Mouse (Mus musculus): ENCODE measurements around the gene Exph5. TPM values are rescaled to one million over a fixed set of nuclear protein-coding genes. Genes with fewer than 3 reads are reported as not detected.

The Exph5 gene
- polyA plus RNA-seq, 1 experiment = 25.2 TPM

DNA sequence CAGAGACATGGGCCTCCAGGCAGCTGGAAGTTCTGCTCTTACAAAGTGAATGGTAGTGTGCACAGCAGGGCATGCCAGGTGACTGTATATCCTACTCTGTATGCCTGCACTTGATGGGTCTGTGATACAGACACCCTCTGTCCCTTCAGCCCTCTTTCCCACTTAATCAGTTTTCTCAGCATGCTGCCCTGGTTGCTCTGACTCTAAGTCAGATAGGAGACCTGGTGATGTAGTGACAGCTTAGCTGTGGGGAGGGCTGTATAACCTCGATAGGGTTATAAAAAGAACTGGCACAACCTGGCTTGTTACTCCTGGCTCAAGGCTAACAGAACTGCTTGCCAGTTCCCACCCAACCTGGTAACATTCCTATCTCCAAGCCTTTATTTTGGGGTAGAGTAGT, 47.7 kb downstream of the Exph5 start:
- peak overlapping the region; percentile 83 for H3K27ac ChIP-seq (ENCODE audit: insufficient read depth, low read length)
- no peak for TF ChIP-seq POLR2A (IDR thresholded peaks at IDR 0.05; ENCODE audit: borderline replicate concordance, insufficient read depth, low read length)
- no peak for TF ChIP-seq CTCF (IDR thresholded peaks at IDR 0.05; ENCODE audit: borderline replicate concordance, insufficient read depth, low read depth, low read length)
- H3K27me3 ChIP-seq (ENCODE audit: control insufficient read depth, insufficient read depth, low read length) = no peaks in the 10 kb centered on the region
- peaks cover 31% of the 10 kb centered on the region for H3K4me1 ChIP-seq (ENCODE audit: control insufficient read depth, insufficient read depth, low read length)
- peak overlapping the region; percentile 32 for H3K4me3 ChIP-seq (replicated peaks; ENCODE audit: insufficient read depth, low read depth, low read length)
- WGBS = 14% methylated on average over 1 of the region's 1 CpGs
- peak; percentile 77 to 89 for DNase-seq

DNA sequence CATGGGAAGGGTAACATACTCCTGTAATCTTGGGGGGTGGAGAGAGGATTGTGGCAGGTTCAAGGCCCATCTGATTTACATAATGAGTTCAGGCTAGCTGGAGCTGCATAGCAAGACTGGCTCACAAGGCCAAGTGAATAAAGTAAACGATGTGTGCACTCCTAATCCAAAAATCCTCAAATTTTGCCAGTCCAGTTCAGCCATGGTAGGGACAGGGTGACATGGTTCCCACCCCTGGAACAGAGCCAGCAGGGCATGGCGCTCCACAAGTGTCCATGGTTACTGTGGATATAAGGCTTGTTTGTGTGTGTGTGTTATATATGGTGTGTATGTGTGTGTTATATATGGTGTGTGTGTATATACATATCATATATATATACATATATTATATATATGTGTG, 48.9 kb downstream of the Exph5 start:
- H3K4me1 ChIP-seq (ENCODE audit: control insufficient read depth, insufficient read depth, low read length) = peaks cover 34% of the 10 kb centered on the region
- 68% methylated on average over 2 of the region's 2 CpGs for WGBS
- H3K27me3 ChIP-seq (ENCODE audit: control insufficient read depth, insufficient read depth, low read length) = no peaks in the 10 kb centered on the region
- no peak overlapping the region for H3K4me3 ChIP-seq (replicated peaks; ENCODE audit: insufficient read depth, low read depth, low read length)
- DNase-seq = peak in 1 of 2 experiments; percentile 32
- TF ChIP-seq CTCF (IDR thresholded peaks at IDR 0.05; ENCODE audit: borderline replicate concordance, insufficient read depth, low read depth, low read length) = no peak
- no peak for TF ChIP-seq POLR2A (IDR thresholded peaks at IDR 0.05; ENCODE audit: borderline replicate concordance, insufficient read depth, low read length)
- H3K27ac ChIP-seq (ENCODE audit: insufficient read depth, low read length) = no peak overlapping the region

DNA sequence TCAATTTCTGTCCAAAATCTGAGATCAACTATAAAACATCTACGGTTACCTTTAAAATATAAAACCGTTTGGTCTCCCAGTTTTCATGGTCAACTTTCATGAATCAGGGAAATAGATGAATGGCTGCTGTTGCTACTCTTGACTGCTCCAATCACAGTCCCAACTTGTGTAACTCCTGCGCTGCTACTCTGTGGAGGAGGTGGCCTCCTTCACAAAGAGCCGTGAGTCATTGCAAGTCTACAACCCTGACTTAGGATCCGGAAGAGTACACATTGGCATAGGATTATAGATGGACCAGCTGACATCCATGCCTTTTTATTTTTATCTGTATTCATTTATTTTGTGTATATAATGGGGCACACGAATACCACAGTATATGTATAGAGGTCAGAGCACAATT, 50.4 kb downstream of the Exph5 start:
- no peak for DNase-seq
- H3K4me3 ChIP-seq (replicated peaks; ENCODE audit: insufficient read depth, low read depth, low read length) = no peak overlapping the region
- WGBS = 60% methylated on average over 6 of the region's 6 CpGs
- H3K4me1 ChIP-seq (ENCODE audit: control insufficient read depth, insufficient read depth, low read length) = peaks cover 33% of the 10 kb centered on the region
- H3K27me3 ChIP-seq (ENCODE audit: control insufficient read depth, insufficient read depth, low read length) = no peaks in the 10 kb centered on the region
- TF ChIP-seq POLR2A (IDR thresholded peaks at IDR 0.05; ENCODE audit: borderline replicate concordance, insufficient read depth, low read length) (no peak), CTCF (IDR thresholded peaks at IDR 0.05; ENCODE audit: borderline replicate concordance, insufficient read depth, low read depth, low read length) (no peak)
- H3K27ac ChIP-seq (ENCODE audit: insufficient read depth, low read length) = no peak overlapping the region

DNA sequence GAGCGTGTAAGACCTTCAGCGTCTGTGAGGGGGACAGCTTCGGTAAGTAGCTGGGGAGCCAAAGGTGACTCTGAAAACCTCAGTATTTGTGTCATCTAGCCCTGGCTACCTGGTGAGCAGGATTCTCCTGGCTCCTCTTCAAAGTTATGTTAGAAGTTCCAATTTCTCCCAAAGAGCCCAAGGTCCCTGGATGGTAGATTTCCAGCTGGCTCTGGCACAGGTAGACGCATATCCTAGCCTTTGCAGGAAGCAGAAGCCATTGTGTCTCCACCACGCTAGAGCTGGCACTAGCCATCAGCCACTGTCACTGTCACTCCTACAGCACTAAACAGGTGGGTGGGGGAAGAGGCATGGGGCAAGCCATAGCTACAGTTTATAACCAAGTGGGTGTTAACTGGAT, 51.7 kb downstream of the Exph5 start:
- 17% methylated on average over 5 of the region's 5 CpGs for WGBS

DNA sequence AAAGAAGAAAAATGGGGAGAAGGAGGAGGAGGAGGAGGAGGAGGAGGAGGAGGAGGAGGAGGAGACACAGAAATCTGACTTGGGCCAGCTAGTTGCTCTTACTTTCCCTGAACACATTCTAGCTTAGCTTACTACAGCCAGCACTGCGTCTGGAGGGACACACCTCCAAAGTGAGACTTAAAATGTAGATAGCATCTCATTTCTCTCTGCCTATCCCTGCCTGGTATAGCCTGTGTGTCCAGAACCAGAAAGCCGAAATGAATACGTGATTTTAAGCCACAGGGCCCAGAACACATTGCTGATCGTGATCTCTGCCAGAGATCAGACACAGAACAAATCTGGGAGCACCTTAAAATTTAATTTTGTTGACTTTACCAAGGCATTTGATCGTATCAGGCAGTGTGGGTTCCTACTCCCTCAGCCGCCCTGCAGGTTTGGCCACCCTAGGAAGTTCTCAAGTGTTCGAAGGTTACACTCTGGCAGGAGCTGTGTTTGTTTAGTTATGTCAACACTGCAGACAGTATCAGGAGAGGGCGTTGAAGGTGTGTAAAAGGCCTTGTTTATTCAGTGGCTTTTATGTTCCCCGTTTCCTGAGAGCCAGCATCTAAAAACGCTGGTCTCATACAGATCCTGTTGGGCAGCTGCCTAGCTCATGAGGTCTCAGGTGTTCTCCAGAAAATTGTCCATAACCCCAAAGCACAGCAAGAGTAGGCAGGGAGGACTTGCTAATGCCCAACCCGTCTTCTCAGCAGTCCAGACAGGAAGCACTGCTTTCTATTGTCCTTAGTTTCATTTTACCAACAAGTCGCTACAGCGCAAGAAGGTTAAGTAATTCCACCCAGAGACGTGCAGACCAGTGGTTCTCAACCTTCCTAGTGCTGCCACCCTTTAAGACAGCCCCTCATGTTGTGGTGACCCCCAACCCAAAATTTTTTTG, 55.0 kb downstream of the Exph5 start:
- no peak overlapping the region for H3K4me3 ChIP-seq (replicated peaks; ENCODE audit: insufficient read depth, low read depth, low read length)
- WGBS = 53% methylated on average over 14 of the region's 14 CpGs
- DNase-seq = peak in 1 of 2 experiments; percentile 16
- no peaks in the 10 kb centered on the region for H3K27me3 ChIP-seq (ENCODE audit: control insufficient read depth, insufficient read depth, low read length)
- TF ChIP-seq POLR2A (IDR thresholded peaks at IDR 0.05; ENCODE audit: borderline replicate concordance, insufficient read depth, low read length) (no peak), CTCF (IDR thresholded peaks at IDR 0.05; ENCODE audit: borderline replicate concordance, insufficient read depth, low read depth, low read length) (no peak)
- H3K27ac ChIP-seq (ENCODE audit: insufficient read depth, low read length) = no peak overlapping the region
- H3K4me1 ChIP-seq (ENCODE audit: control insufficient read depth, insufficient read depth, low read length) = peaks cover 11% of the 10 kb centered on the region

More for the DNA sequence above, 51.7 kb downstream of the Exph5 start:
- Histone ChIP-seq H3K27ac (ENCODE audit: insufficient read depth, low read length) (peak overlapping the region; percentile 28; the same call in 1 of the 2 replicates), H3K4me3 (replicated peaks; ENCODE audit: insufficient read depth, low read depth, low read length) (no peak overlapping the region), H3K4me1 (ENCODE audit: control insufficient read depth, insufficient read depth, low read length) (peaks cover 24% of the 10 kb centered on the region), H3K27me3 (ENCODE audit: control insufficient read depth, insufficient read depth, low read length) (no peaks in the 10 kb centered on the region)
- TF ChIP-seq CTCF (IDR thresholded peaks at IDR 0.05; ENCODE audit: borderline replicate concordance, insufficient read depth, low read depth, low read length) (no peak), POLR2A (IDR thresholded peaks at IDR 0.05; ENCODE audit: borderline replicate concordance, insufficient read depth, low read length) (no peak)
- DNase-seq = peak; percentile 55 to 70

DNA sequence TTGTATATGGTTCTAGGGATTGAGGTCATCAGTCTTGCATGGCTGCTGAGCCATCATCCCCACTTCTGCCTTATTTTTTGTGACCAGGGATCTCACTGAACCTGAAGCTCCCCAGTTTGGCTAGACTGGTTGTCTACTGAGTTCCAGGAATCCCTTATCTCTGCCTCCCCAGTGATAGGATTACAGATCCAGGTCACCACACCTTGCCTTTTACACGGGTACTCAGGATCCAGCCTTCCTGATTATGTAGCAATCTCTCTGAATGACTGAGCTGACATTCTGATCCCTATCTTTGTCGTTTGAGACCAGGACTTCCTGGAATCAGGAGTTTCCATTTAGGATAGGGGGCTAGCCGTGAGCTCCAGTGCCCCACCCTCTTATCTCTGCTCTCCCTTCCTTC, 69.9 kb downstream of the Exph5 start:
- no peak for TF ChIP-seq POLR2A (IDR thresholded peaks at IDR 0.05; ENCODE audit: borderline replicate concordance, insufficient read depth, low read length)
- H3K27ac ChIP-seq (ENCODE audit: insufficient read depth, low read length) = no peak overlapping the region
- H3K4me1 ChIP-seq (ENCODE audit: control insufficient read depth, insufficient read depth, low read length) = peaks cover 2% of the 10 kb centered on the region; the same call in 1 of the 2 replicates
- no peak overlapping the region for H3K4me3 ChIP-seq (replicated peaks; ENCODE audit: insufficient read depth, low read depth, low read length)
- no peaks in the 10 kb centered on the region for H3K27me3 ChIP-seq (ENCODE audit: control insufficient read depth, insufficient read depth, low read length)
- 70% methylated on average over 3 of the region's 3 CpGs for WGBS
- no peak for DNase-seq

DNA sequence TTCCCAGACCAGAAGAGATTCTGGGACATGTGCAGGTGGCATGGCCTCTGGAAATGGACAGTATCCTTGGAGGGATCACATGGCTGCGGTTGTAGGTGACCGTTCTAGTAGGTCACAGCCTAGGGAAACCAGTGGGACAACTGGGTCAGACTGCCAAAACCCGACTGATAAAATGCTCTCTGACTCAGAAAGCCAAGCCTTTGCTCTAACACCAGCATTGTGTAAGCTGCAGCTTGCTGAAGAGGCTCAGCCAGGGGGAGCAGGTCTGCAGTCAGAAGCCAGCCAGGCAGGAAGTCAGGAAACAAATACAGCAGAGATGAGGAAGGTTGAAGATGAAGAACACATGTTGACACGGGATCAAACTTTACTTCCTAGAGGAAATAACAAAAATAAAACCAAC, 74.4 kb downstream of the Exph5 start:
- TF ChIP-seq CTCF (IDR thresholded peaks at IDR 0.05; ENCODE audit: borderline replicate concordance, insufficient read depth, low read depth, low read length) = no peak
- TF ChIP-seq POLR2A (IDR thresholded peaks at IDR 0.05; ENCODE audit: borderline replicate concordance, insufficient read depth, low read length) = no peak
- no peak for DNase-seq
- Histone ChIP-seq H3K4me3 (replicated peaks; ENCODE audit: insufficient read depth, low read depth, low read length) (no peak overlapping the region), H3K4me1 (ENCODE audit: control insufficient read depth, insufficient read depth, low read length) (peaks cover 9% of the 10 kb centered on the region), H3K27me3 (ENCODE audit: control insufficient read depth, insufficient read depth, low read length) (no peaks in the 10 kb centered on the region), H3K27ac (ENCODE audit: insufficient read depth, low read length) (no peak overlapping the region)
- 41% methylated on average over 4 of the region's 4 CpGs for WGBS

DNA sequence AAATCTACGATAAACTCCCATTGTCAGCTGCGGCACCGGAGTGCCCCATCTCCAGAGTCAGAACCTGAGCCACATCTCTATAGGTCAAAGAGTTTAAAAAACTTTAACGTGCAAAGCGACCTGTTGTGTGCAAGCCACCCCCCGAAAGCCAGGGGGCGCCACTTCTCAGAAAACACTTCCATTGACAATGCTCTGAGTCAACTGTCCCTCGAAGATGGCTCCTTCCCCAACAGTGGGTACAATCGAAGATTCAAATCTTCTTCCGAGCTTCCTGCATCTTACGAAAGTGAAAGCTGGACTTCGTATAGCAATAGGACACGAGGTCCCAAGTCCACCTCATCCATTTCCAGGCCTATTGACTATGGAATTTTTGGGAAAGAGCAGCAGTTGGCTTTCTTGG, 75.3 kb downstream of the Exph5 start:
- Histone ChIP-seq H3K27ac (ENCODE audit: insufficient read depth, low read length) (no peak overlapping the region; the same call in 1 of the 2 replicates), H3K4me3 (replicated peaks; ENCODE audit: insufficient read depth, low read depth, low read length) (no peak overlapping the region), H3K27me3 (ENCODE audit: control insufficient read depth, insufficient read depth, low read length) (no peaks in the 10 kb centered on the region), H3K4me1 (ENCODE audit: control insufficient read depth, insufficient read depth, low read length) (peaks cover 9% of the 10 kb centered on the region)
- 85% methylated on average over 13 of the region's 13 CpGs for WGBS
- TF ChIP-seq CTCF (IDR thresholded peaks at IDR 0.05; ENCODE audit: borderline replicate concordance, insufficient read depth, low read depth, low read length) = peak; percentile 41; the same call in 1 of the 2 replicates
- no peak for TF ChIP-seq POLR2A (IDR thresholded peaks at IDR 0.05; ENCODE audit: borderline replicate concordance, insufficient read depth, low read length)
- DNase-seq = no peak

Measured in cerebellum, adult 2 months (tissue).